Mouse (Mus musculus) olfactory bulb, adult 2 months (tissue): ENCODE data around the gene Creb1. TPM values are rescaled to one million over a fixed set of nuclear protein-coding genes. Genes with fewer than 3 reads are reported as not detected.

Experiments
- H3K27ac ChIP-seq: fragments of 200-500 bp; 2 replicates; pipeline ENCODE4 v1.5.1; 2012; ENCODE audit warnings: low read depth, low read length; ENCODE audit not compliant: insufficient read depth
- H3K4me1 ChIP-seq: fragments of 200-500 bp; 2 replicates; pipeline ENCODE4 v1.6.1; 2012; ENCODE audit warnings: low read length; ENCODE audit not compliant: control insufficient read depth, insufficient read depth
- H3K4me3 ChIP-seq: fragments of 200-500 bp; 2 replicates; pipeline ENCODE4 v1.5.1; 2012; ENCODE audit warnings: mild to moderate bottlenecking, low read depth, low read length, moderate library complexity; ENCODE audit not compliant: insufficient read depth
- CTCF ChIP-seq: fragments of 200-500 bp; IDR thresholded peaks from 2 replicates; pipeline ENCODE4 v1.5.1; 2012; ENCODE audit warnings: low read depth, mild to moderate bottlenecking, low read length, moderate library complexity; ENCODE audit not compliant: insufficient read depth
- POLR2A ChIP-seq: fragments of 200-500 bp; IDR thresholded peaks from 2 replicates; pipeline ENCODE4 v1.6.1; 2012; ENCODE audit warnings: mild to moderate bottlenecking, low read depth, low read length, moderate library complexity; ENCODE audit not compliant: insufficient read depth
- WGBS: fragments of 180-500 bp; shearing (Covaris S2); methylation state at CpG from one replicate; pipeline ENCODE4 v1.1.7; 2018; 5-methylcytosine and 5-hydroxymethylcytosine counted together
- polyA plus RNA-seq: library from polyadenylated mRNA; stranded (reverse); fragments of >200 nt; gene quantifications from 2 replicates; pipeline ENCODE4 v1.2.4, GENCODE M21; 2012; ENCODE audit warnings: low replicate concordance; ENCODE audit not compliant: missing spikeins, insufficient read depth, insufficient read length

Creb1 gene
- polyA plus RNA-seq, 1 experiment: not detected

DNA sequence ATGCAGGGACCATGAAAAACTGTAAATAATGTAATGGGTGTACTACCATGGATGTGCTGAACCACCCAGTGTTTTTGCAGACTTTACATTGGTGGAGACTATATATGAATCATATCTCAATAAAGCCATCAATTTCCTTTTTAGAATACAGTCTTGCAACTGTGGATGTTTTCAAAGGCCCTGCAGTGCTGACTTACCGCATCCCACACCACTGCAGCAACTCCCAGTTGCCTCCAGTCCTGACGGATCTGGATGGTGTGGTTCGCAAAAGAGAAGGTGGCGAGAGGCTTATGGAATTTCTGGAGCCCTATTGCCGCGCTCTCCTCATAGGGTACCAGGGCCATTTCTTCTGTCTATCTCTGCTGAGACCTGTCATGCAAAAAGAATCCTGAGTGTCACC lies 83.6 kb downstream of the Creb1 start:
- Histone ChIP-seq H3K27ac (no peak overlapping the region), H3K4me1 (peaks cover 22% of the 10 kb centered on the region), H3K4me3 (peak overlapping the region; percentile 17; the same call in 1 of the 2 replicates)
- no peak for TF ChIP-seq POLR2A
- no peak for TF ChIP-seq CTCF
- WGBS: 48% methylated on average over 6 of the region's 6 CpGs

DNA sequence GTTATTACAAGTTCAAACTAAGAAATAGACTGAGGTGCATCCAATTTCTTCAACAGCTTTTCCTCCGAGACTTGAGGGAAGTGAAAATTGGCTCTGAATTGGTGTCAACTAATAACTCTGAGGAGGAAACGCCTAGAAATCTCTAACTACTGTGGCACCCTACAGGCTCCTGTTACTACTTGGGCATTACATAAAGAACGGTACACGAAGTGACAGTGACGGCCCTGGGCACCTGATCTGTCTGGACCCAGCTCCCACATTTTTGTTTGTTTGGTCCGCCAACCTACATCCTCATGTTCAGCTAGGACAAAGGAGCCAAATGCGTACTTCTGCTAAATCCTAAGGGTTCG lies 84.1 kb downstream of the Creb1 start:
- H3K27ac ChIP-seq: peak overlapping the region; percentile 35
- TF ChIP-seq POLR2A (no peak), CTCF (no peak)
- peak overlapping the region; percentile 82 for H3K4me3 ChIP-seq
- peaks cover 22% of the 10 kb centered on the region for H3K4me1 ChIP-seq
- under 1% methylated on average over 8 of the region's 8 CpGs for WGBS

DNA sequence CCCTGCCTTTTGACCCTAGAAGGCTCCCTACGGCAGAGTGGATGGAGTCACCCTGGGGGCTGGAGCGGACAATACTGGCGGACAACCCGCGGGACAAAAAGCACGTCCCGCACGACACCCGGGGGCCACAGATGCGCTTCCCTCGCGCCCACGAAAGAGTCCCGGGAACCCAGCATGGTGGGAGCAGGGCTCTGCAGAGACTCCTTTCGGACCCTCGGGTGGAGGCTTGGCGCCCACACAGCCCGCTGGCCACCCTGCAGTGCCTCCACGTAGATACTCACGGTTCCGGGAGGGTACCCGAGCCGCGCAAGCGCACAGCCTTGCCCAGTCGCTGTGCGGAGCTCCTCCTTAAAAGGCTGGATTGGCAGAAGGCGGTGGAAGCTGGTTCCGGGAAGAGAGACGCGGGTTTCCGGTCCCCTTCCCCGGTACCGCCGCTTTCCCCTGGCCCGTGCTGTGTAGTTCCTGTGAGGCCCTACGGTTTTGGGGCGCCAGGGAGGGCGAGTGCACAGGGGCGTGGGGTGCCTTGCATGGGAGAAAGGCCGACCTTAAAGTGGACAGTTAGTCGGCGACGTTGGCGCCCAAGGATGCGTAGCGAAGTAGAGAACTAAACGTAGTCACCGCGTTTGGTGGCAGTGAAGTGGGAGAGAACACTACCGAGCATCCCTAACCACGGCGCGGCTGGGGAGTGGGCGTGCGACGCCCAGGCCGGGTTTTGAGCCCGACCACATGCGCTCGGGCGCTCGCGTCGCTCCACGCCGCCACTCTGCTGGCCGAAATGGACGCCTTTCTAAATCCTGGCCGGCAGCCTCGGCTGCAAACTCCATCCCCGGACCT lies 84.7 kb downstream of the Creb1 start, which contains the start of gene Mettl21a:
TSS of gene Mettl21a (minus strand) at position 362 of the 834 bp plus-strand sequence.
- Histone ChIP-seq H3K4me1 (peaks cover 22% of the 10 kb centered on the region), H3K4me3 (peak within 1 kb of the TSS; percentile 82), H3K27ac (peak within 1 kb of the TSS; percentile 96)
- no peak for TF ChIP-seq CTCF
- TF ChIP-seq POLR2A: peak; percentile 94
- under 1% methylated on average over 72 of the region's 72 CpGs for WGBS

DNA sequence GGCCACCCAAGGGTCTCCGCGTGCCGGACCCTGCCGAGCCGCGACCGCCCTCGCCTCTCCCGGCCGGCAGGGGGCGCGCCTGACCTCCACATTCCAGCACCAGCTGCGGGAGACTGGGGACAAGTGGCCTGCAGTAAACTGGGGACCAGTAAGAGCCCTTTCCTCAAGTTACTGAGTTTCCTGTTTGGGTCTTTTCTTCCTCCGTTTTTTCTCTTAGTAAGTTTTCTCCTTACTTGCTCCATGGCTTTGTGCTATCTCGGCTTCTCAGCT lies 85.2 kb downstream of the Creb1 start:
- Histone ChIP-seq H3K27ac (peak overlapping the region; percentile 96), H3K4me1 (peaks cover 22% of the 10 kb centered on the region), H3K4me3 (peak overlapping the region; percentile 82)
- no peak for TF ChIP-seq POLR2A
- peak; percentile 99 for TF ChIP-seq CTCF
- WGBS: under 1% methylated on average over 15 of the region's 15 CpGs

DNA sequence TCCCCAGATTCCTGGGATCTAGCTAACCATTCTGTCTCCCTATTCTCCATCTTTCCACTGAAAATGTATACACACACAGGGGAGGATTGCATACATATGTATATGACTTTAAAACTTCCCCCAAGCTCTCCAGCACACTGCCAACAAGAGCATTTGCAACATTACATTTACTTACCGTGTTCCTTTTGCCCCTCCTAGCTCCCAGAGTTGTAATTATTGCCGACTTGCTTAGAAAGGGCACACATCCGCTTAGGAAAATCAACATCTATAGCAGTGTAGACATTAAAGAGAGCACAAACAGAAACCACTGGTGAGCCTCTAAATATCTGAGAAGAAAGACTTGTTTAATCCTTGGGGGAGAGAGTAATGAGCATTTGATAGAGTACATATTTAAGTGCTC lies 85.8 kb downstream of the Creb1 start:
- Histone ChIP-seq H3K4me1 (peaks cover 28% of the 10 kb centered on the region), H3K4me3 (no peak overlapping the region), H3K27ac (peak overlapping the region; percentile 15)
- TF ChIP-seq POLR2A (no peak), CTCF (no peak)
- 11% methylated on average over 3 of the region's 3 CpGs for WGBS

DNA sequence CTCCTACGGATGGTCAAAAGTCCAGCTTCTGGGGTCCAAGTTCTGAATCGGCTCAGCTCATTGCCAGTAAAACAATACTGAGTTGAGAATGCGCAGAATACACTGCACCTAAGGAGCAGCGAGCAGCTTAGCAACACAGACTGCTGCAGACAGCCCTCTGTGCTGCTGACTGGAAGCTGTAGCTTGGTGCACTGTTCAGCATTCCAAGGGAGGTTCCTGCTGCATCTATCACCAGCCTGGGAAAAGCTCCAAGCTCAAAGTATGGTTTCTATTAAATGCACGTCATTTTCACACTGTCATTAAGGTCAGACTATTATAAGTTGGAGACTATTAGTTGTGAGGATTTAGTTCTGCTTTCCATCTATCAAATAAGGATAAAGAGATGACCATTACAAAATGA lies 88.7 kb downstream of the Creb1 start:
- peak overlapping the region; percentile 78 for H3K27ac ChIP-seq
- peaks cover 24% of the 10 kb centered on the region for H3K4me1 ChIP-seq
- no peak overlapping the region for H3K4me3 ChIP-seq
- no peak for TF ChIP-seq POLR2A
- no peak for TF ChIP-seq CTCF
- WGBS: 54% methylated on average over 5 of the region's 5 CpGs

DNA sequence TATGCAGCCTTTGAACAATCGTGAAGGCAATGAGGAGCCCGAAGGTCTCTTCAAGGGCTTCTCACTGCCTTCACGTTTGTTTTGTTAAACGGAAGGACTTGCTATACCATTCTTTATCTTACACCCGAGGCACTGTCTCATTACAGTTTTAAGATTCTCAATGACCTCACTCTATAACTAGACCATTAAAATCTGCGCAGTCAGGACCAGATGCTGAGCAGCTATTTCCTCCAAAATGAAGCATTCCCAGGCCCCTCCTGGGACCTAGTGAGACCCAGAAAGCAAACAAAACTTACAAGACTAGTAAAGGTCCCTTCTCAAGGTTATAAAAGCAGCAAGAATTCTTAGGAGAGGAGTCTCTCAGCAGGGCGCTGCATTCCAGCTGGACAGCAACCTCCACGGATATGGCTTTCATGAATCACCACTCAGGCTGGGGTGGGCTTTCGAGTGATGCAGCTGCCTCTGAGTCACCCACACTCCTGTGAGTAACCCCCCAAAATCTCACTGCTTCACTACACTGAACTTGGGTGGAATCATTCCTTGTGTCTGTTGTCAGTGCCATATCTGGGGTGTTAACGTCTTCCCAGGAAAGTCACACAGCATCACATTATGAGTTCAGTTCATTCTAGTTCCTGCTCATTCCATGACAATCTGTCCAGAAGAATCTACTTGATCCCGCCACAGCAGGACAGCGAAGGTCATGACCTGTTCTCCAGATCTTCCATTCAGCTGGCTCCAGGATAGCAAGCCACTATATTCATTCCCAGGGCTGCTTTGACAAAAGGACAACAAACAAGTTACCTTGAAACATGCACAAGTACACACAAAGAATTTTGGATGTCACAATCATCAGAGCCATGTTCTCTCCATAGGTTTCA lies 91.4 kb downstream of the Creb1 start:
- TF ChIP-seq CTCF: no peak
- TF ChIP-seq POLR2A: no peak
- H3K4me1 ChIP-seq: peaks cover 21% of the 10 kb centered on the region
- peak overlapping the region; percentile 47 for H3K27ac ChIP-seq
- no peak overlapping the region for H3K4me3 ChIP-seq
- WGBS: 49% methylated on average over 12 of the region's 12 CpGs

DNA sequence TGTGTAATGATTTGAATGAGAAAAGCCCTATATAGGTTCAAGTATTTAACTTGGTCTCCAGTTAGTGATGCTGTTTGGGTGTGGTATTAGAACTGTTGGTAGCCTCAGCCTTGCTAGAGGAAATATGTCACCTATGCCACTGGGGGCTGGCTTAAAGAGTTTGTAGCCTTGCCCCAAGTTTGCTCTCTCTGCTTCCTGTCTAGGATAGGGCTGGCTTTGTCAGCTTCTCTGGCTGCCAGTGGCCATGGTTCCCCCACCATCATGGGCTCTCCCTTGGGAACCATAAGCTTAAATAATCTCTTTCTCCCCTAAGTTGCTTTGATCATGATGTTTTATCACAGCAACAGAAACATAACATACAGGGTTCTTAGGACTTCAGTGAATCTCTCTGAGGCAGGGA lies 92.8 kb downstream of the Creb1 start:
- Histone ChIP-seq H3K4me3 (no peak overlapping the region), H3K4me1 (peaks cover 18% of the 10 kb centered on the region), H3K27ac (no peak overlapping the region)
- TF ChIP-seq POLR2A (no peak), CTCF (no peak)

DNA sequence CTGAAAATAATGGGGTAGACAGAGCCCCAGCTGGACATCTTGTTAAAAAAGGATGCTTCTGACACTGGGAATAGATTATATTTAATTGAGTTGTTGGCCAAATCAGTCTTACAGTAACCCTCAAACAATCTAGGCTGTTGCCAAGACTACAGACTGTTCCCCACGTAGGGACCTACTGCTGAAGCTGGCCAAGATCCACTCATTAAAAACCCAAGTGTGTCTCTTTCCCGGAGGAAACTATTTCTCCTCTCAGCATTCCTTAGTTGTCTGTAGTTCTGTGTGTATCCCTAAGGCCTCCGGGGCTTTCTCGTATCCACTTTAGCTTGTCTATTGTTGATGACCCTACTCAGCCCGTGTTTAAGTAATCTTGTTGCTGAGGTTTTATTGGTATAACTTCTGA lies 99.1 kb downstream of the Creb1 start:
- peaks cover 6% of the 10 kb centered on the region; the same call in 1 of the 2 replicates for H3K4me1 ChIP-seq
- no peak overlapping the region for H3K27ac ChIP-seq
- H3K4me3 ChIP-seq: no peak overlapping the region
- TF ChIP-seq POLR2A (no peak), CTCF (no peak)
- 52% methylated on average over 5 of the region's 5 CpGs for WGBS
